Mouse (Mus musculus): ENCODE results near the gene Gm1673.

Gene Gm1673

GRCm38 (mm10) chr5:33997829-33998504 is 14.7 kb downstream of the Gm1673 start:
- no peak for DNase-seq (ENCODE audit: low spot score)

DNA sequence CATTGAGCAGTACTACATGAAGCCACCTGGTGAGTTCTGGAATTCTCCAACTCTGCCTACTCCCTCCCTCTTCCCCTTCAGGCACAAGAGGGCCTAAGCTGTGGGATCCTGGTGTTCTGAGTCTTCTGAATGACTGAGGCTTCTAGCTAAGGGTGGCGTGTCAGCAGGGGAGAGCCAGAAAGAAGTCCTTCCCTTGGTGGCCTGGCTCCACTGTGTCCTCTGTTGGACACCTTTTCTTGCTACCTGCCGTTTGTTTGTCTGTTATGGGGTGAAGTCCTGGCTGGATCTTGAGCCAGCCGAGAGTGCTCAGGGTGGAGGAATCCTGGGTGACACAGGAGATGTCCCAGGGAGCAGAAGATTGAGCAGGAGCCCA is 15.3 kb downstream of the Gm1673 start:
- no peak for DNase-seq (ENCODE audit: low spot score)

- peak; percentile 99 for DNase-seq (ENCODE audit: low spot score)
Observed at GRCm38 (mm10) chr5:33999466-34000090, 16.3 kb downstream of the Gm1673 start.

DNA sequence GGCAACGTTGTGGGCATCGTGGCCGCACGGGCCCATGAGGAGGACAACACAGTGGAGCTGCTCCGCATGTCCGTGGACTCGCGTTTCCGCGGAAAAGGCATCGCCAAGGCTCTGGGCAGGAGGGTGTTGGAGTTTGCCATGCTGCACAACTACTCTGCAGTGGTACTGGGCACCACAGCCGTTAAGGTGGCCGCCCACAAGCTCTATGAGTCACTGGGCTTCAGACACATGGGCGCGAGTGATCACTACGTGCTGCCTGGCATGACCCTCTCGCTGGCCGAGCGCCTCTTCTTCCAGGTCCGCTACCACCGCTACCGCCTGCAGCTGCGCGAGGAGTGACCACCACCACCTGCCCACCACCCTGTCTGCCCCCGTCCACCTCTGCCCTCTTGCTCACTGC is 17.6 kb downstream of the Gm1673 start:
- no peak for DNase-seq (ENCODE audit: low spot score)

DNA sequence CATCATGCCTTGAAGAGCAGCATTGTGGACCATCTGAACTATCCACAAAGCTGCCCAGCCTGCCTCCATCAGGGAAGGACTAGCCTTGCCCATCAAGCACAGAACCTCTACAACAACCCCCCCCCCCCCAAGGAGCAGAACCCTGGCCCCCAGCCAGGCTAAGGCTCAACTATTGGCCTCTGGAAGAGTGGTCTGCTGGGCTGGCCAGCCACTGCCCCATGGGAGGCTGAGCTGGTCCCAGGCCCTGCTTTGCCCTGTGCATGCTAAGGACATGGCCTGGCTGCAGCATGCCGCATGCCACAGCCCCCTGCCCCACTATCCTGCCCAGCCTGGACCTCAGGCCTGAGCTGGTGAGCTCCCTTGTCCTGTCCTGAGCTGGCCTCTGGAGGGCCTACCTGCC is 18.2 kb downstream of the Gm1673 start:
- DNase-seq (ENCODE audit: low spot score) = no peak

DNA sequence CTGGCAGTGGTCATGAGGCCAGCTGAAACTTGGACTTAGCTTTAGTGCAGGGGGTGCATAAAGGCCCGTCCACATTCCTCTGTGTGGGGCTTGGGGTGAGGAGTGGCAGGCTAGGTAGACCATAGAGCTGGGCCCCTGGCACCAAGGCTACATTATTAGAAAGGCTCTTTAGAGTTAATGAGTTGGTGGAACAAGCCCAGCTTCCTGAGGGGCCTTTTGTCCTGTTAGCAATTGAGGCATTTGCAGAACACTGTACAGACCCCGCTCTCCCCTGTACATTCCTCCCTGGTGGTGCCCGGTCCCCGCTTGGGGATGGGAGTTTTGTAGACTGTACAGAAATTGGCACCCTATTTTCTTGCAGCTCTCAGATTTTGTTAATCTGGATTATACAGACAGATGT is 19.4 kb downstream of the Gm1673 start:
- DNase-seq (ENCODE audit: low spot score) = no peak

GRCm38 (mm10) chr5:34004618-34005017 is 21.4 kb downstream of the Gm1673 start:
- no peak for DNase-seq (ENCODE audit: low spot score)

- peak; percentile 53 for DNase-seq (ENCODE audit: low spot score)
Observed at GRCm38 (mm10) chr5:34006832-34007231, 23.6 kb downstream of the Gm1673 start.

GRCm38 (mm10) chr5:34007392-34007941 is 24.2 kb downstream of the Gm1673 start:
- no peak for DNase-seq (ENCODE audit: low spot score)

DNA sequence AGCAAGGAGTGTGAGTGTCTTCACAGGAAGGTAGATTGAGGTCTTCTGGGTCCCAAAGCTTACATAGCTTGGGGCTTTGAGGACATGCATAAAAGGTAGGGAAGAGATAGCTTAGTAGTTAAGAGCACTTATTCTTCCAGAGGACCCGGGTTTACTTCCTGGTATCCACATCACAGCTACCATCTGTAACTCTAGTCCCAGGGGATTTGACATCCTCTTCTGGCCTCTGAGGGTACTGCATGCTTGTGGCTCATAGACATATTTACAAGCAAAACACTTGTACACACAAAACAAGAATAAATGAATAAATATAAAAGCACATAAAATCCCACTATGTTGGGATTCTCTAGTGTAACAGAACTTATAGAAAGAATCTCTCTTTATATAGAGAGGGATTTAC is 31.4 kb downstream of the Gm1673 start:
- no peak for DNase-seq (ENCODE audit: low spot score)

DNA sequence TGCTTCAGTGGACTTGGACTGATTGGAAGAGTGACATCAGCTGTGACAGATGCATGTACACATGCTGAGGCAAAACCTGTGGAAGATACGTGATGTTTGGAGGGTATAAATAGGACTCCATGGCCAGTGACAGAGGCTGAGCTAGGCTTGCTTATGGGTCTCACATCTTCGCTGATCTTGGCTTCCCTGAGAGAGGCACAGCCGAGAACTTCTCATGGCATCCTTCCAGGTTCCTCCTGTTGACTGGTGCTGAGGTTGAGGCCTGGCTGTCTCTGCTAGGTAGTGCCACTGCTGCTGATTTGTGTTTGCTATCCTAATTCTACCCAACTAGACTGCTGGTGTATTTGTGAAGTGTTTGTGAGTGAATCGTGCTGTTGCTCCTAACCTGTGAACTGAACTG is 35.7 kb downstream of the Gm1673 start:
- no peak for DNase-seq (ENCODE audit: low spot score)

- no peak for DNase-seq (ENCODE audit: low spot score)
Observed at GRCm38 (mm10) chr5:34030101-34030500, 46.9 kb downstream of the Gm1673 start.

DNA sequence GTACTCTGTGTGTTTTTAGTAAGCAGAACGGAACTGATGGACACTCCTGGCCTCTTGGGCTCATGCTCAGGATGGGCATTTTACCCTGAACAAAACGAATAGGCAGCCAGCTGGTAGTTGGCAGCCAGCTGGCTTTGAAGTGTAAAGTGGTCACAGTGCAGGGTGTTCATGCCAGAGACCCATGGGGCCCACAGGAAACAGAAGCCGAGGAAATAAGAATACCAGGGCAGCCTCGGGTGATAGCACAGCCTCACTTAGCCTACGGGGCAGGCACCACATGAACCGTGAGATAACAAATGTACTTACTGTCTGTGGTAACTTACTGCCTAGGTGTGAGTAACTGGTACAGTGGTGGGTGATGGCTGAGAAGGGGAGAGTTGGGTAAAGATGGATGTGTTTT is 47.8 kb downstream of the Gm1673 start:
- no peak for DNase-seq (ENCODE audit: low spot score)

GRCm38 (mm10) chr5:34032520-34032919 is 49.3 kb downstream of the Gm1673 start:
- DNase-seq (ENCODE audit: low spot score) = no peak

Data from adipocyte (in vitro differentiated cells).